Mouse (Mus musculus) testis, postnatal 14 days (tissue): ENCODE measurements around the gene Spon1.

Source experiments
- DNase-seq: peaks from one replicate; pipeline ENCODE4 v3.0.0; 2021; ENCODE audit warnings: low spot score

The Spon1 gene

GRCm38 (mm10) chr7:114005499-114005898, 239.7 kb downstream of the Spon1 start:
- no peak for DNase-seq

GRCm38 (mm10) chr7:114006456-114006855, 240.7 kb downstream of the Spon1 start:
- DNase-seq = no peak

GRCm38 (mm10) chr7:114007565-114007964, 241.8 kb downstream of the Spon1 start:
- DNase-seq = no peak

- DNase-seq = no peak
Measured at GRCm38 (mm10) chr7:114011726-114012443, 246.1 kb downstream of the Spon1 start.

- DNase-seq = no peak
Measured at GRCm38 (mm10) chr7:114016001-114016949, 250.5 kb downstream of the Spon1 start.

GRCm38 (mm10) chr7:114018861-114019260, 253.1 kb downstream of the Spon1 start:
- no peak for DNase-seq

GRCm38 (mm10) chr7:114020057-114020703, 254.4 kb downstream of the Spon1 start:
- DNase-seq = no peak

- DNase-seq = peak; percentile 74
Measured at GRCm38 (mm10) chr7:114020704-114021093, 254.9 kb downstream of the Spon1 start.

- DNase-seq = no peak
Measured at GRCm38 (mm10) chr7:114026923-114027322, 261.1 kb downstream of the Spon1 start.

GRCm38 (mm10) chr7:114027406-114027805, 261.6 kb downstream of the Spon1 start:
- DNase-seq = no peak

GRCm38 (mm10) chr7:114028828-114029227, 263.0 kb downstream of the Spon1 start:
- no peak for DNase-seq

- DNase-seq = peak; percentile 24
Measured at GRCm38 (mm10) chr7:114029596-114029995, 263.8 kb downstream of the Spon1 start.

- no peak for DNase-seq
Measured at GRCm38 (mm10) chr7:114037237-114037636, 271.4 kb downstream of the Spon1 start.

- no peak for DNase-seq
Measured at GRCm38 (mm10) chr7:114041349-114041748, 275.6 kb downstream of the Spon1 start.

- no peak for DNase-seq
Measured at GRCm38 (mm10) chr7:114042973-114043928, 277.5 kb downstream of the Spon1 start.

- DNase-seq = no peak
Measured at GRCm38 (mm10) chr7:114043929-114044549, 278.2 kb downstream of the Spon1 start.

- DNase-seq = no peak
Measured at GRCm38 (mm10) chr7:114045814-114046213, 280.0 kb downstream of the Spon1 start.

- DNase-seq = no peak
Measured at GRCm38 (mm10) chr7:114053720-114054119, 287.9 kb downstream of the Spon1 start.

GRCm38 (mm10) chr7:114058166-114058565, 292.4 kb downstream of the Spon1 start:
- no peak for DNase-seq

GRCm38 (mm10) chr7:114058927-114059441, 293.2 kb downstream of the Spon1 start:
- no peak for DNase-seq

GRCm38 (mm10) chr7:114060445-114060844, 294.6 kb downstream of the Spon1 start:
- no peak for DNase-seq
